Comparison of ENCODE assay signal across 8 mouse cellular contexts in the genomic region with DNA sequence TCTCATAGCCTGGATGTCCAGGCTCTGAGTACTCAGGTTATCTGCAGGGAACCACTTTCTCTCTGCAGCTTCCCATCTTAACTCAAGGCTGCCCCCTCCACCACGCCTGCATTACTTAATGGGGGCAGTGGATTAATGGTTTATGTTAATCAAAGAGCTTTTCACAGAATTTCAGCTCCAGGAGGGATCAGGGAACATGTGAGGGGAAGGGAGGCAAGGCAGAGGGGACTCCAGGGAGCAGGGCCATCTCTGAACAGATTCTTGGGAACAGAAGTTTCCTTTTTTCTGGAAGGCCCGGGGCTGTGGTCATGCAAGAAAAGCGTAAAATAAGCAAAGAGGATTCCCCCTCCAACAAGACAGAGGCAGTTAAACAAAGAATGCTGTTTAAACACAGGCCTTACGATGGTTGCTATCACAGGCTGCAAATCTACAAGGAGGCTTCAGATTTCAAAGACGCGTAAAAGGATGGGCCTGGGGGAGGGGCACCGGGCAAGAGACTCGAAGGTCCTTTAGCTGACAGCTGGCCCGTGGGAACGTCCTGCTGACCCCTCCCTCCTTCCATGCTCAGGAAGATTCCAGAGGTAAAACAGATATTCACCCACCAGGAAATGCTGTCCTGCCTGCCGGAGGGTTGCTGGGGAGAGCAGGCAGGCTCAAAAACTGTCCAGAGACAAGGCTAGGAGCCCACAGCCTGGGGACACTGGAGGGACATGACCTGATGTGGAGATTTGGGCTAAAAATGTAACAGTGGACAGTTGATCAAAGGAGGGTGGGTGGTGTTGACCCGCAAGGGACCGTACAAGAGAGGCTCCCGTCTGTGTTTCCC.
DNase-seq lines count a peak whose midpoint lies in the region; ATAC-seq and TF ChIP-seq lines count a peak whose summit lies in the region.

No protein-coding gene starts in this region.

- WGBS in lung, adult 2 months: 28% methylated on average over 14 of the region's 14 CpGs
- 17% methylated on average over 14 of the region's 14 CpGs for WGBS in limb, embryonic 15.5 days
- 13% methylated on average over 14 of the region's 14 CpGs for WGBS in stomach, embryonic 16.5 days
- 73% methylated on average over 14 of the region's 14 CpGs for WGBS in cerebellum, adult 2 months

- H3K36me3 ChIP-seq in limb, embryonic 15.5 days: no peaks in the 10 kb centered on the region
- H3K36me3 ChIP-seq in stomach, embryonic 16.5 days (ENCODE audit: control insufficient read depth, insufficient read depth, low read length): no peaks in the 10 kb centered on the region

- no peak overlapping the region for H3K27ac ChIP-seq in limb, embryonic 15.5 days
- peak overlapping the region; percentile 73 for H3K27ac ChIP-seq in stomach, embryonic 16.5 days (ENCODE audit: low read length)
- H3K27ac ChIP-seq in cerebellum, adult 2 months (ENCODE audit: insufficient read depth, low read length): no peak overlapping the region

- no peaks in the 10 kb centered on the region for H3K27me3 ChIP-seq in limb, embryonic 15.5 days
- no peaks in the 10 kb centered on the region for H3K27me3 ChIP-seq in stomach, embryonic 16.5 days (ENCODE audit: control insufficient read depth, insufficient read depth, low read length)
- no peaks in the 10 kb centered on the region for H3K27me3 ChIP-seq in cerebellum, adult 2 months (ENCODE audit: control insufficient read depth, insufficient read depth, low read length)

- no peak for ATAC-seq in limb, embryonic 15.5 days (ENCODE audit: insufficient number of reproducible peaks, low FRiP score, low TSS enrichment, low read depth)
- ATAC-seq in stomach, embryonic 16.5 days (ENCODE audit: insufficient read depth, low FRiP score): 0 out of 2 replicates have a peak, but pooled peaks have one; percentile 12
- no peak for ATAC-seq in monocyte, adult 5-6 weeks (replicated peaks; ENCODE audit: insufficient number of reproducible peaks, low FRiP score, low TSS enrichment, poor library complexity, severe bottlenecking)

- H3K9me3 ChIP-seq in limb, embryonic 15.5 days: no peaks in the 10 kb centered on the region
- H3K9me3 ChIP-seq in stomach, embryonic 16.5 days (replicated peaks; ENCODE audit: control insufficient read depth, low read length): no peaks in the 10 kb centered on the region

- no peak overlapping the region for H3K4me3 ChIP-seq in lung, adult 2 months (replicated peaks; ENCODE audit: extremely low read depth, low read depth, low read length)
- H3K4me3 ChIP-seq in limb, embryonic 15.5 days: peak overlapping the region; percentile 9; the same call in 1 of the 2 replicates
- peak overlapping the region; percentile 15 for H3K4me3 ChIP-seq in stomach, embryonic 16.5 days (replicated peaks; ENCODE audit: low read length)
- no peak overlapping the region for H3K4me3 ChIP-seq in cerebellum, adult 2 months (replicated peaks; ENCODE audit: insufficient read depth, low read depth, low read length)

- peaks cover 2% of the 10 kb centered on the region; the same call in 1 of the 2 replicates for H3K4me1 ChIP-seq in lung, adult 2 months (ENCODE audit: control insufficient read depth, insufficient read depth, low read length)
- peaks cover 11% of the 10 kb centered on the region for H3K4me1 ChIP-seq in limb, embryonic 15.5 days
- peaks cover 15% of the 10 kb centered on the region; the same call in 1 of the 2 replicates for H3K4me1 ChIP-seq in stomach, embryonic 16.5 days (ENCODE audit: control insufficient read depth, insufficient read depth, low read length)
- no peaks in the 10 kb centered on the region for H3K4me1 ChIP-seq in cerebellum, adult 2 months (ENCODE audit: control insufficient read depth, insufficient read depth, low read length)

- H3K4me2 ChIP-seq in limb, embryonic 15.5 days: peak overlapping the region; percentile 30
- H3K4me2 ChIP-seq in stomach, embryonic 16.5 days (ENCODE audit: low read depth, low read length): peak overlapping the region; percentile 79

- TF ChIP-seq POLR2A in lung, adult 2 months (IDR thresholded peaks at IDR 0.05; ENCODE audit: borderline replicate concordance, extremely low read depth, low read depth, low read length): no peak
- no peak for TF ChIP-seq POLR2A in cerebellum, adult 2 months (IDR thresholded peaks at IDR 0.05; ENCODE audit: borderline replicate concordance, insufficient read depth, low read length)

- DNase-seq in adrenal gland, postnatal 10 days: peak; percentile 23
- DNase-seq in adrenal gland, postnatal 25 days: no peak
- peak; percentile 14 for DNase-seq in lung, postnatal 10 days
- no peak for DNase-seq in lung, adult 2 months
- no peak for DNase-seq in cerebellum, adult 2 months

- TF ChIP-seq CTCF in lung, adult 2 months (IDR thresholded peaks at IDR 0.05; ENCODE audit: insufficient read depth, low read length): no peak
- TF ChIP-seq CTCF in cerebellum, adult 2 months (IDR thresholded peaks at IDR 0.05; ENCODE audit: borderline replicate concordance, insufficient read depth, low read depth, low read length): no peak

- no peak overlapping the region for H3K9ac ChIP-seq in limb, embryonic 15.5 days
- H3K9ac ChIP-seq in stomach, embryonic 16.5 days (ENCODE audit: low read length): peak overlapping the region; percentile 42

Comparison
In these comparisons a context has a peak if more than half of its experiments do, and no peak if none do; other contexts are left out.
1. DNase-seq: peak in adrenal gland, postnatal 10 days (single experiment) and lung, postnatal 10 days (single experiment); none in adrenal gland, postnatal 25 days (single experiment), lung, adult 2 months (single experiment) and cerebellum, adult 2 months (0 of 2).
2. H3K4me3 ChIP-seq: peak in limb, embryonic 15.5 days (single experiment) and stomach, embryonic 16.5 days (single experiment); none in lung, adult 2 months (single experiment) and cerebellum, adult 2 months (single experiment).